Mouse (Mus musculus): ENCODE measurements around the gene Dmbx1. TPM values are rescaled to one million over a fixed set of nuclear protein-coding genes. Genes with fewer than 3 reads are reported as not detected.

Gene Dmbx1
- polyA plus RNA-seq, 1 experiment from 2014 or later: not detected

DNA sequence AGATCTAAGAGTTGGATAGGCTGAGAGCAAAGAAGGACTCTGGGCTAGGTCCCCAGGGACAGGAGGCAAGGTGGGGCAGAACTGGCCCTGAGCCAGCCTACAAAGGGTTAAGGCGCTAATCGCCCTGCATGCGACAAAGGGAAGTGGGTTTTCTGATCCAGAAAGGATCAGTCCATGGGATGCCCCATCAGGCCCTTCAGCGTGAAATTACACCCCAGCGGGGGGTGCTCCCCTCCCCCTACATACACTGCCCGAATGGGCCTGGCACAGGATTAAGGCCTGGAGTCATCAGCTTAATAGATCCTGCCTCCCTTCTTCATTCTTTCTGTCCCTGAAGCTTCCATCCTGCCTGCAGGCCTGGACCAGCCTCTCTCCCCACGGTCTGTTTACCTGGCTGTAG, 34.0 kb downstream of the Dmbx1 start:
- Histone ChIP-seq H3K9ac (ENCODE audit: low read depth, low read length) (no peak overlapping the region), H3K4me2 (ENCODE audit: low read depth, low read length) (no peak overlapping the region), H3K36me3 (ENCODE audit: control insufficient read depth, insufficient read depth, low read length) (no peaks in the 10 kb centered on the region), H3K27me3 (replicated peaks; ENCODE audit: control insufficient read depth, insufficient read depth, low read length) (0 out of 2 replicates have a peak, but pooled peaks cover 16% of the 10 kb centered on the region), H3K9me3 (ENCODE audit: control insufficient read depth, low read length) (no peaks in the 10 kb centered on the region), H3K4me1 (ENCODE audit: control insufficient read depth, insufficient read depth, low read length) (0 out of 2 replicates have a peak, but pooled peaks cover 4% of the 10 kb centered on the region), H3K4me3 (ENCODE audit: low read length) (no peak overlapping the region), H3K27ac (ENCODE audit: low read length) (no peak overlapping the region)
- ATAC-seq: no peak
- WGBS: 21% methylated on average over 7 of the region's 7 CpGs

GRCm38 (mm10) chr4:115904375-115904774, 35.4 kb downstream of the Dmbx1 start:
- H3K9ac ChIP-seq (ENCODE audit: low read depth, low read length): no peak overlapping the region
- H3K36me3 ChIP-seq (ENCODE audit: control insufficient read depth, insufficient read depth, low read length): no peaks in the 10 kb centered on the region
- no peak overlapping the region for H3K4me2 ChIP-seq (ENCODE audit: low read depth, low read length)
- no peak for ATAC-seq
- 0 out of 2 replicates have a peak, but pooled peaks cover 4% of the 10 kb centered on the region for H3K4me1 ChIP-seq (ENCODE audit: control insufficient read depth, insufficient read depth, low read length)
- 17% methylated on average over 12 of the region's 12 CpGs for WGBS
- no peak overlapping the region for H3K4me3 ChIP-seq (ENCODE audit: low read length)
- no peak overlapping the region for H3K27ac ChIP-seq (ENCODE audit: low read length)
- no peaks in the 10 kb centered on the region for H3K9me3 ChIP-seq (ENCODE audit: control insufficient read depth, low read length)
- H3K27me3 ChIP-seq (replicated peaks; ENCODE audit: control insufficient read depth, insufficient read depth, low read length): peaks cover 18% of the 10 kb centered on the region; the same call in 1 of the 2 replicates

DNA sequence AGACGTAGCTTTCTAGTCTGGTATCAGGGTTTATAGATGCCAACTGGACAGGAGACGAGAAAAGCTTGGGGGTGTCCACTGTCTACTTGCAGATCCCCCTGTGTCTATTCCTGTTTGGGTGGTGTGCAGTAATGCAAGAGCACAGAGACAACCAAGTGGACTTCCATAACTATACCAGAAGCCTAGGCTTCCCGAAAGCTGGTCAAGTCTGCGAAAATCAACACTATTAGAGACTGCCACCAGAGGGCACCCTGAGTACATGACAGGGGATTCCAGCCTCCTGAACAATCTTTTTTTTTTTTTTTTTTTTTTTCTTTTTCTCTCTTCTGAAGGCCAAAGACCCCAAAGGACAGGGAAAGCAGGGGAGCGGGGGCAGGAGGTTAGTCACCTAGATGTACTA, 36.9 kb downstream of the Dmbx1 start:
- H3K4me2 ChIP-seq (ENCODE audit: low read depth, low read length): no peak overlapping the region
- no peak overlapping the region for H3K9ac ChIP-seq (ENCODE audit: low read depth, low read length)
- 15% methylated on average over 5 of the region's 5 CpGs for WGBS
- no peak overlapping the region for H3K27ac ChIP-seq (ENCODE audit: low read length)
- H3K36me3 ChIP-seq (ENCODE audit: control insufficient read depth, insufficient read depth, low read length): no peaks in the 10 kb centered on the region
- no peak; the same call in 1 of the 2 replicates for ATAC-seq
- H3K27me3 ChIP-seq (replicated peaks; ENCODE audit: control insufficient read depth, insufficient read depth, low read length): peaks cover 29% of the 10 kb centered on the region
- H3K9me3 ChIP-seq (ENCODE audit: control insufficient read depth, low read length): no peaks in the 10 kb centered on the region
- H3K4me1 ChIP-seq (ENCODE audit: control insufficient read depth, insufficient read depth, low read length): peaks cover 8% of the 10 kb centered on the region; the same call in 1 of the 2 replicates
- H3K4me3 ChIP-seq (ENCODE audit: low read length): no peak overlapping the region

DNA sequence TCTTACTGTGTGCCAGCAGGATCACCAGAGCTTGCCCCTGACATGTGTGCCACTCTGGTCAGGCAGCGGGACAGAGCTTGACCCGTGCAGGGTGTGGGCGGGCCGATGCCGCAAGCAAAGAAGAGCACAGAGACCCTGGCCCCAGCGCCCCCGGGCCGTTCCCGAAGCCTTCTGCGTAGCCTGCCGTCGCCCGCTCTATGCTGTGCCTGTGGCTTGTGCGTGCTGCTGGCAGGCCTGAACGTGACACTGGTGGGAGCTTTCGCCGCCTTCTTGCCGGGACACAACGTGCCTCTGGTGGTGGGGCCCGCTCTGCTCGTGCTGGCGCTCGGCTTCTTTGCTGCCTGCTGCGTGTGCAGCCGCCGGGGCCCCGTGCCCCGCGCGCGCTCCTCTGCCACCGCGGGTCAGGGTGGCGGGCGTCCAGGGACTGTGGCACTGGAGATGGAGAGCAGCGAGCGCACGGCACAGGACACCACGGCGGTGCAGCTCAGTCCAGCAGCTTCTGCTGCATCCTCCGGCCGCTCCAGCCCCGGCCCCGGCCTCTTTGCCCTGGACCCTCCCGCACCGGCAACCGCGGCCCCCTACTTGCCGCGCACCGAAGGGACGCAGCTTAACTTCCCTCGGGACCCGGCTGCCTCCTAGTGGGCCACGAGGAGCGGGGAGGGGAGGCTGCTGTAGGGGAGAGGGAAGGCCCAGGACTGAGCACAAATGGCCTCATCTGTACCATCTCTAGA, 41.7 kb downstream of the Dmbx1 start:
- Histone ChIP-seq H3K36me3 (ENCODE audit: control insufficient read depth, insufficient read depth, low read length) (no peaks in the 10 kb centered on the region), H3K4me1 (ENCODE audit: control insufficient read depth, insufficient read depth, low read length) (peaks cover 5% of the 10 kb centered on the region; the same call in 1 of the 2 replicates), H3K4me2 (ENCODE audit: low read depth, low read length) (peak overlapping the region; percentile 73), H3K9me3 (ENCODE audit: control insufficient read depth, low read length) (no peaks in the 10 kb centered on the region), H3K27me3 (replicated peaks; ENCODE audit: control insufficient read depth, insufficient read depth, low read length) (peaks cover 33% of the 10 kb centered on the region), H3K4me3 (ENCODE audit: low read length) (peak overlapping the region; percentile 38), H3K9ac (ENCODE audit: low read depth, low read length) (peak overlapping the region; percentile 45; the same call in 1 of the 2 replicates), H3K27ac (ENCODE audit: low read length) (no peak overlapping the region)
- WGBS: 1% methylated on average over 56 of the region's 56 CpGs
- ATAC-seq: peak; percentile 55

GRCm38 (mm10) chr4:115894281-115894680, 45.4 kb downstream of the Dmbx1 start:
- no peak overlapping the region for H3K9ac ChIP-seq (ENCODE audit: low read depth, low read length)
- H3K27ac ChIP-seq (ENCODE audit: low read length): no peak overlapping the region
- WGBS: 9% methylated on average over 3 of the region's 3 CpGs
- ATAC-seq: no peak
- no peaks in the 10 kb centered on the region for H3K9me3 ChIP-seq (ENCODE audit: control insufficient read depth, low read length)
- no peaks in the 10 kb centered on the region for H3K36me3 ChIP-seq (ENCODE audit: control insufficient read depth, insufficient read depth, low read length)
- H3K4me3 ChIP-seq (ENCODE audit: low read length): no peak overlapping the region
- H3K4me2 ChIP-seq (ENCODE audit: low read depth, low read length): no peak overlapping the region
- peaks cover 44% of the 10 kb centered on the region for H3K27me3 ChIP-seq (replicated peaks; ENCODE audit: control insufficient read depth, insufficient read depth, low read length)
- H3K4me1 ChIP-seq (ENCODE audit: control insufficient read depth, insufficient read depth, low read length): peaks cover 11% of the 10 kb centered on the region

DNA sequence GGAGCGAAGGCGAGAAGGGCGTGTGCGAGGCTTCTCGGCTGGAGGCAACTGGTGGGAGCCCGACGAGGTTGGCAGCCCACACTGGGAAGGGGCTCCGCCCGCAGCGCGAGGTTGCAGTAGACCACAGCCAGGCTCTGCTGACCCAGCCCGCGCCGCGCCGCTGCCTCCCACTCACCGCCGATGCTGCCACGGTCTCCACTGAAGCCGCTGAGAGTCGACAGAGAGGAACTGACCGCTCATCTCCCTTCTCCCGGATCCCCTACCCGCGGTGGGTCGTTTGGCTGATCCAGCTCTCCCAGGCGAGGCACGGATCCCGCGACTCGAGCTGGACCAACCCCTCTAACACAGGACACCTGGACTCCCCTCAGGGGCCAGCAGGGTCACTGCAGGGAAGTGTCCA, 49.2 kb downstream of the Dmbx1 start, which contains the start of gene 6430628N08Rik:
TSS of gene 6430628N08Rik (plus strand) at position 113 of the 400 bp plus-strand sequence.
- Histone ChIP-seq H3K4me1 (ENCODE audit: control insufficient read depth, insufficient read depth, low read length) (peaks cover 6% of the 10 kb centered on the region; the same call in 1 of the 2 replicates), H3K9me3 (ENCODE audit: control insufficient read depth, low read length) (no peaks in the 10 kb centered on the region), H3K27ac (ENCODE audit: low read length) (no peak within 1 kb of the TSS), H3K36me3 (ENCODE audit: control insufficient read depth, insufficient read depth, low read length) (no peaks in the 10 kb centered on the region), H3K9ac (ENCODE audit: low read depth, low read length) (peak within 1 kb of the TSS; percentile 35; the same call in 1 of the 2 replicates), H3K4me2 (ENCODE audit: low read depth, low read length) (peak within 1 kb of the TSS; percentile 53), H3K4me3 (ENCODE audit: low read length) (peak within 1 kb of the TSS; percentile 29), H3K27me3 (replicated peaks; ENCODE audit: control insufficient read depth, insufficient read depth, low read length) (peaks cover 18% of the 10 kb centered on the region)
- 1% methylated on average over 31 of the region's 31 CpGs for WGBS
- ATAC-seq: no peak

DNA sequence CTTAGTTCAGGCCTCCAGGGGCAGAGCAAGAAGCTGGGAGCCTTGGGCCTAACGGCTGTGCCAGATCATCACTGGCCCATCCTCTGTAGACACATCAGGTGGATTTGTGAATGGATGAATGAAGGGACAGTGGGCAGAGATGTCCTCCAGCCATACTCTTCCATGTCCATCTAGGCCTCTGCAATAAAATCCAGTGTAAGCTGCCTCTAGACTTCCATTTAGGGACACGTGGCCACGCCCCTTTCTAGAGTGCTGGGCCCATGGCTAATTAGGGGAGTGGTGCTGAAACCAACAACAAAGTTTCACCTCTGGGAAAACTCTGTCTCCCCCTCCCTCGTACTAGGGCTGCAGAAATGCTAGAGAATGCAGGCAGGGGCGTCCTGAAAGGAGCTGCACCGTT, 49.7 kb downstream of the Dmbx1 start:
- Histone ChIP-seq H3K9me3 (ENCODE audit: control insufficient read depth, low read length) (no peaks in the 10 kb centered on the region), H3K27ac (ENCODE audit: low read length) (no peak overlapping the region), H3K9ac (ENCODE audit: low read depth, low read length) (no peak overlapping the region), H3K4me2 (ENCODE audit: low read depth, low read length) (peak overlapping the region; percentile 53), H3K4me3 (ENCODE audit: low read length) (peak overlapping the region; percentile 29), H3K4me1 (ENCODE audit: control insufficient read depth, insufficient read depth, low read length) (peaks cover 6% of the 10 kb centered on the region; the same call in 1 of the 2 replicates), H3K27me3 (replicated peaks; ENCODE audit: control insufficient read depth, insufficient read depth, low read length) (peaks cover 18% of the 10 kb centered on the region), H3K36me3 (ENCODE audit: control insufficient read depth, insufficient read depth, low read length) (no peaks in the 10 kb centered on the region)
- 12% methylated on average over 6 of the region's 6 CpGs for WGBS
- no peak for ATAC-seq

GRCm38 (mm10) chr4:115886875-115887274, 52.9 kb downstream of the Dmbx1 start:
- no peak for ATAC-seq
- H3K4me3 ChIP-seq (ENCODE audit: low read length): no peak overlapping the region
- no peak overlapping the region for H3K9ac ChIP-seq (ENCODE audit: low read depth, low read length)
- no peaks in the 10 kb centered on the region for H3K9me3 ChIP-seq (ENCODE audit: control insufficient read depth, low read length)
- no peak overlapping the region for H3K27ac ChIP-seq (ENCODE audit: low read length)
- H3K4me2 ChIP-seq (ENCODE audit: low read depth, low read length): no peak overlapping the region
- H3K27me3 ChIP-seq (replicated peaks; ENCODE audit: control insufficient read depth, insufficient read depth, low read length): peaks cover 18% of the 10 kb centered on the region
- 43% methylated on average over 1 of the region's 1 CpGs for WGBS
- no peaks in the 10 kb centered on the region for H3K36me3 ChIP-seq (ENCODE audit: control insufficient read depth, insufficient read depth, low read length)
- H3K4me1 ChIP-seq (ENCODE audit: control insufficient read depth, insufficient read depth, low read length): peaks cover 6% of the 10 kb centered on the region; the same call in 1 of the 2 replicates

DNA sequence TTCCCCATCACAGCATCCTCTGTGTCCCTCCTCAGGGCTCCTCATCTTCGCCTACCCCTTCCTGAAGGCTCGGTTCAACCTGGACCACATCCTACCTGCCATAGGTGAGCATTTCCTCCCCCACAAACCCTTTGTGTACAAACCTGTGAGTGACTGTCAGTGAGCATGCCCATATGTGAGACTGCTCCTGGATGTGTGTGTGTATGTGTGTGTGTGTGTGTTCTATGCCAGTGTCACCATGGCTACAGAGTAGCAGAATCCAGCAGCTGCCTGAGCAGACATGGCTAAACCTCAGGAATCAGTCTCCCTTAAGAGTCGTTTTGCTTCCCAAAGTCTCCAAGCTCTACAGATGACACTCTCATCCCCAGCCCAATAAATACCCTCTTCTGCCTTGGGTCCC, 53.9 kb downstream of the Dmbx1 start:
- no peak overlapping the region for H3K4me3 ChIP-seq (ENCODE audit: low read length)
- peaks cover 6% of the 10 kb centered on the region; the same call in 1 of the 2 replicates for H3K4me1 ChIP-seq (ENCODE audit: control insufficient read depth, insufficient read depth, low read length)
- H3K27ac ChIP-seq (ENCODE audit: low read length): no peak overlapping the region
- no peak for ATAC-seq
- H3K9me3 ChIP-seq (ENCODE audit: control insufficient read depth, low read length): no peaks in the 10 kb centered on the region
- WGBS: 66% methylated on average over 3 of the region's 3 CpGs
- H3K9ac ChIP-seq (ENCODE audit: low read depth, low read length): no peak overlapping the region
- peaks cover 11% of the 10 kb centered on the region; the same call in 1 of the 2 replicates for H3K27me3 ChIP-seq (replicated peaks; ENCODE audit: control insufficient read depth, insufficient read depth, low read length)
- no peaks in the 10 kb centered on the region for H3K36me3 ChIP-seq (ENCODE audit: control insufficient read depth, insufficient read depth, low read length)
- no peak overlapping the region for H3K4me2 ChIP-seq (ENCODE audit: low read depth, low read length)
